Comparison of ENCODE assay signal across 22 mouse cellular contexts in genomic region chr3:89231345-89231744, GRCm38 (mm10). TPM values are rescaled to one million over a fixed set of nuclear protein-coding genes. Genes with fewer than 3 reads are reported as not detected.
A peak's percentile ranks its signal among the peaks of the same experiment; 100 is the strongest.
DNase-seq lines count a peak whose midpoint lies in the region; ATAC-seq and TF ChIP-seq lines count a peak whose summit lies in the region.
"Had no signal": no experiment of that assay in that cellular context is flagged by ENCODE, and none has a peak within 500 bp of the region (broad histone marks: within the 10 kb centered on the region; RNA-seq: fewer than 3 reads in every experiment).

No protein-coding gene starts in this region.

- 0 out of 2 replicates have a peak overlapping the region, but pooled peaks have one; percentile 46 for H3K27ac ChIP-seq in lung, embryonic 14.5 days (ENCODE audit: low read depth)
- H3K27ac ChIP-seq in CH12.LX (ENCODE audit: insufficient read depth, low read depth), result no peak overlapping the region
- H3K27ac ChIP-seq in stomach, embryonic 15.5 days, result peak overlapping the region; percentile 88; the same call in 1 of the 2 replicates
- H3K27ac ChIP-seq in forebrain, embryonic 12.5 days, result no peak overlapping the region
- H3K27ac ChIP-seq: embryonic facial prominence, embryonic 10.5 days; gastrocnemius, adult 2 months; hindbrain, embryonic 13.5 days; intestine, embryonic 15.5 days; left cerebral cortex, adult 2 months; midbrain, embryonic 12.5 days; neural tube, embryonic 12.5 days had no signal

- TF ChIP-seq RAD21 in CH12.LX (IDR thresholded peaks at IDR 0.05; ENCODE audit: low read depth, low read length), result no peak

- H3K9me3 ChIP-seq in lung, embryonic 14.5 days (ENCODE audit: low read depth, low read length), result no peaks in the 10 kb centered on the region
- H3K9me3 ChIP-seq in CH12.LX (replicated peaks; ENCODE audit: low read length), result no peaks in the 10 kb centered on the region
- H3K9me3 ChIP-seq in stomach, embryonic 15.5 days, result no peaks in the 10 kb centered on the region
- H3K9me3 ChIP-seq in forebrain, embryonic 12.5 days, result no peaks in the 10 kb centered on the region
- H3K9me3 ChIP-seq: embryonic facial prominence, embryonic 10.5 days; heart, embryonic 12.5 days; hindbrain, embryonic 13.5 days; intestine, embryonic 15.5 days; midbrain, embryonic 12.5 days; neural tube, embryonic 12.5 days had no signal

- no peak overlapping the region for H3K9ac ChIP-seq in lung, embryonic 14.5 days
- no peak overlapping the region for H3K9ac ChIP-seq in CH12.LX (ENCODE audit: insufficient read depth, low read depth)
- no peak overlapping the region for H3K9ac ChIP-seq in stomach, embryonic 15.5 days
- H3K9ac ChIP-seq in forebrain, embryonic 12.5 days, result no peak overlapping the region
- H3K9ac ChIP-seq: heart, embryonic 12.5 days; hindbrain, embryonic 13.5 days; intestine, embryonic 15.5 days; midbrain, embryonic 12.5 days; neural tube, embryonic 12.5 days had no signal

- H3K4me1 ChIP-seq in lung, embryonic 14.5 days (ENCODE audit: insufficient read depth), result peaks cover 23% of the 10 kb centered on the region
- H3K4me1 ChIP-seq in CH12.LX (ENCODE audit: control insufficient read depth in 1 of 2, insufficient read depth in 2 of 2), result peaks cover 20 to 52% of the 10 kb centered on the region in 2 experiments
- peaks cover 29% of the 10 kb centered on the region for H3K4me1 ChIP-seq in stomach, embryonic 15.5 days
- H3K4me1 ChIP-seq in forebrain, embryonic 12.5 days, result peaks cover 23% of the 10 kb centered on the region

- no peak for TF ChIP-seq CTCF in lung, embryonic 14.5 days (IDR thresholded peaks at IDR 0.05; ENCODE audit: low read depth)
- TF ChIP-seq CTCF in CH12.LX (conservative IDR thresholded peaks at IDR 0.05 in 1 of 2, IDR thresholded peaks at IDR 0.05 in 1 of 2; ENCODE audit: low read depth in 2 of 2, low read length in 2 of 2), result no peak

- TF ChIP-seq POLR2A in CH12.LX (IDR thresholded peaks at IDR 0.05; ENCODE audit: low read depth, low read length), result no peak

- H3K36me3 ChIP-seq in lung, embryonic 14.5 days (ENCODE audit: insufficient read depth), result 0 out of 2 replicates have a peak, but pooled peaks cover 3% of the 10 kb centered on the region
- H3K36me3 ChIP-seq in CH12.LX (replicated peaks in 1 of 2; ENCODE audit: control insufficient read depth in 1 of 2, insufficient read depth in 1 of 2, low read length in 1 of 2), result peaks cover 12 to 21% of the 10 kb centered on the region in 2 experiments
- H3K36me3 ChIP-seq in stomach, embryonic 15.5 days, result no peaks in the 10 kb centered on the region
- H3K36me3 ChIP-seq in forebrain, embryonic 12.5 days (replicated peaks), result peaks cover 33% of the 10 kb centered on the region
- H3K36me3 ChIP-seq: heart, embryonic 12.5 days; intestine, embryonic 15.5 days had no signal

- in situ Hi-C loops in CH12.LX (cut with MboI; ENCODE audit: low pct_ligation_motif_present, low pct_unique_long_range_greater_than_20kb, low sequenced_read_pairs), result no loop called here

- no peak for DNase-seq in lung, embryonic 14.5 days
- DNase-seq in lung, postnatal 36 days, result no peak
- DNase-seq in CD4-positive helper T cell, adult 2 months (ENCODE audit: low read depth, low spot score), result peak; percentile 61
- peak; percentile 33 for DNase-seq in CH12.LX (ENCODE audit: extremely low read depth)
- DNase-seq in retina, postnatal 1 day, result no peak
- DNase-seq: gastrocnemius, adult 2 months; heart, postnatal 14 days; kidney, postnatal 25 days; layer of hippocampus, adult 9-11 months; thymus, postnatal 14 days had no signal

- dilution Hi-C loops in CH12.LX (cut with MboI; ENCODE audit: extremely low pct_ligation_motif_present, extremely low pct_unique_long_range_greater_than_20kb, low sequenced_read_pairs), result no loop called here

- peak overlapping the region; percentile 49 for H3K4me2 ChIP-seq in lung, embryonic 14.5 days
- H3K4me2 ChIP-seq in CH12.LX (ENCODE audit: insufficient read depth, low read depth, poor library complexity, severe bottlenecking), result no peak overlapping the region
- H3K4me2 ChIP-seq in stomach, embryonic 15.5 days, result peak overlapping the region; percentile 82
- no peak overlapping the region for H3K4me2 ChIP-seq in forebrain, embryonic 12.5 days
- H3K4me2 ChIP-seq: heart, embryonic 12.5 days; hindbrain, embryonic 13.5 days; intestine, embryonic 15.5 days; liver, embryonic 11.5 days; midbrain, embryonic 12.5 days; neural tube, embryonic 12.5 days had no signal

- TF ChIP-seq EP300 in CH12.LX (IDR thresholded peaks at IDR 0.05; ENCODE audit: low read length), result no peak; the same call in 1 of the 2 replicates

- no peaks in the 10 kb centered on the region for H3K27me3 ChIP-seq in lung, embryonic 14.5 days (ENCODE audit: insufficient read depth, low read length)
- no peaks in the 10 kb centered on the region for H3K27me3 ChIP-seq in CH12.LX (replicated peaks)
- H3K27me3 ChIP-seq in stomach, embryonic 15.5 days (replicated peaks), result no peaks in the 10 kb centered on the region
- H3K27me3 ChIP-seq in forebrain, embryonic 12.5 days, result no peaks in the 10 kb centered on the region
- H3K27me3 ChIP-seq: midbrain, embryonic 12.5 days; neural tube, embryonic 12.5 days had no signal

- H3K79me2 ChIP-seq in CH12.LX (replicated peaks; ENCODE audit: control insufficient read depth, extremely low read depth, insufficient read depth, poor library complexity, severe bottlenecking), result no peaks in the 10 kb centered on the region

- no peak overlapping the region for H3K4me3 ChIP-seq in lung, embryonic 14.5 days (ENCODE audit: low read depth, low read length)
- no peak overlapping the region for H3K4me3 ChIP-seq in CH12.LX (replicated peaks in 1 of 3; ENCODE audit: low read depth in 2 of 3, low read length in 2 of 3, poor library complexity in 1 of 3)
- H3K4me3 ChIP-seq in stomach, embryonic 15.5 days (replicated peaks), result peak overlapping the region; percentile 25
- no peak overlapping the region for H3K4me3 ChIP-seq in forebrain, embryonic 12.5 days (replicated peaks)
- H3K4me3 ChIP-seq: embryonic facial prominence, embryonic 10.5 days; gastrocnemius, adult 2 months; heart, embryonic 12.5 days; hindbrain, embryonic 13.5 days; intestine, embryonic 15.5 days; left cerebral cortex, adult 2 months; midbrain, embryonic 12.5 days; neural tube, embryonic 12.5 days had no signal

- ATAC-seq in lung, embryonic 14.5 days (ENCODE audit: insufficient read depth), result no peak
- no peak for ATAC-seq in stomach, embryonic 15.5 days (ENCODE audit: insufficient read depth, low FRiP score, low read depth)
- ATAC-seq in forebrain, embryonic 12.5 days (ENCODE audit: low FRiP score), result no peak
- ATAC-seq: intestine, embryonic 15.5 days had no signal

- WGBS in lung, embryonic 14.5 days, result 45% methylated on average over 7 of the region's 7 CpGs
- WGBS in stomach, embryonic 15.5 days, result 57% methylated on average over 7 of the region's 7 CpGs
- 76% methylated on average over 7 of the region's 7 CpGs for WGBS in forebrain, embryonic 12.5 days

TF ChIP-seq in CH12.LX, 34 proteins besides CTCF, POLR2A, EP300 and RAD21 (continues in another document):
- TF ChIP-seq ETS1 (conservative IDR thresholded peaks at IDR 0.05; ENCODE audit: low read depth, low read length), result peak; percentile 25
- no peak for TF ChIP-seq MAFK (IDR thresholded peaks at IDR 0.05; ENCODE audit: insufficient replicate concordance, low read length)
- TF ChIP-seq UBTF (IDR thresholded peaks at IDR 0.05; ENCODE audit: low read depth, low read length), result no peak
- no peak for TF ChIP-seq MAX (IDR thresholded peaks at IDR 0.05; ENCODE audit: low read length)
- TF ChIP-seq ELF1 (IDR thresholded peaks at IDR 0.05; ENCODE audit: low read depth, low read length), result no peak
- peak; percentile 88 for TF ChIP-seq BHLHE40 (IDR thresholded peaks at IDR 0.05; ENCODE audit: low read depth, low read length)
- no peak for TF ChIP-seq ZC3H11A (IDR thresholded peaks at IDR 0.05; ENCODE audit: low read depth, low read length)

RNA-seq across cellular contexts. Expression of gene Muc1, which starts 2.5 kb away (rescaled TPM):
- polyA plus RNA-seq in lung, embryonic 14.5 days (2014; fragmentation: Nextera tagmentation; extraction: Ambion mirVana), result 43.0 and 50.4 TPM in 2 replicates
- 0.38 and 0.50 TPM in 2 replicates for total RNA-seq in CH12.LX (2012; rRNA removed)
- 0.09 and 0.28 TPM in 2 replicates for total RNA-seq in CH12.LX (2014; rRNA removed)
- polyA plus RNA-seq in CH12.LX (2012; ENCODE audit: insufficient read length, low read depth), result 0.60 and 0.71 TPM in 2 replicates
- 64.2 and 89.1 TPM in 2 replicates for polyA plus RNA-seq in stomach, embryonic 15.5 days (2015; fragmentation: Nextera tagmentation; extraction: Ambion mirVana)
- 3.8 and 4.7 TPM in 2 replicates for polyA plus RNA-seq in forebrain, embryonic 12.5 days (2016; fragmentation: Nextera tagmentation; extraction: Ambion mirVana)
- total RNA-seq: common myeloid progenitor, adult 5-6 weeks had no signal
- polyA plus RNA-seq: heart, embryonic 12.5 days had no signal

RNA-seq across cellular contexts. Expression of gene Mtx1, which starts 4.5 kb away (rescaled TPM):
- 193 and 212 TPM in 2 replicates for polyA plus RNA-seq in lung, embryonic 14.5 days (2014; fragmentation: Nextera tagmentation; extraction: Ambion mirVana)
- total RNA-seq in CH12.LX (2012; rRNA removed) (205 and 222 TPM in 2 replicates), CH12.LX (2014; rRNA removed) (256 and 299 TPM in 2 replicates)
- polyA plus RNA-seq in CH12.LX (2012; ENCODE audit: insufficient read length, low read depth), result 159 and 162 TPM in 2 replicates
- polyA plus RNA-seq in stomach, embryonic 15.5 days (2015; fragmentation: Nextera tagmentation; extraction: Ambion mirVana), result 197 and 199 TPM in 2 replicates
- 185 and 194 TPM in 2 replicates for polyA plus RNA-seq in forebrain, embryonic 12.5 days (2016; fragmentation: Nextera tagmentation; extraction: Ambion mirVana)

RNA-seq across cellular contexts. Expression of gene Krtcap2, which starts 14.4 kb away (rescaled TPM):
- 293 and 312 TPM in 2 replicates for polyA plus RNA-seq in lung, embryonic 14.5 days (2014; fragmentation: Nextera tagmentation; extraction: Ambion mirVana)
- total RNA-seq in CH12.LX (2012; rRNA removed) (141 and 143 TPM in 2 replicates), CH12.LX (2014; rRNA removed) (127 and 180 TPM in 2 replicates)
- polyA plus RNA-seq in CH12.LX (2012; ENCODE audit: insufficient read length, low read depth), result 198 and 230 TPM in 2 replicates
- polyA plus RNA-seq in stomach, embryonic 15.5 days (2015; fragmentation: Nextera tagmentation; extraction: Ambion mirVana), result 374 and 406 TPM in 2 replicates
- 249 and 252 TPM in 2 replicates for polyA plus RNA-seq in forebrain, embryonic 12.5 days (2016; fragmentation: Nextera tagmentation; extraction: Ambion mirVana)

RNA-seq across cellular contexts. Expression of gene Trim46, which starts 14.8 kb away (rescaled TPM):
- 5.7 and 6.3 TPM in 2 replicates for polyA plus RNA-seq in lung, embryonic 14.5 days (2014; fragmentation: Nextera tagmentation; extraction: Ambion mirVana)
- total RNA-seq in CH12.LX (2012; rRNA removed) (1.9 and 2.0 TPM in 2 replicates), CH12.LX (2014; rRNA removed) (0.36 TPM in 2 replicates)
- polyA plus RNA-seq in CH12.LX (2012; ENCODE audit: insufficient read length, low read depth), result 1.4 and 1.9 TPM in 2 replicates
- 4.6 and 5.9 TPM in 2 replicates for polyA plus RNA-seq in stomach, embryonic 15.5 days (2015; fragmentation: Nextera tagmentation; extraction: Ambion mirVana)
- 25.1 and 26.6 TPM in 2 replicates for polyA plus RNA-seq in forebrain, embryonic 12.5 days (2016; fragmentation: Nextera tagmentation; extraction: Ambion mirVana)
- total RNA-seq: monocyte, adult 5-6 weeks had no signal

RNA-seq across cellular contexts. Expression of gene Thbs3, which starts 16.4 kb away (rescaled TPM):
- polyA plus RNA-seq in lung, embryonic 14.5 days (2014; fragmentation: Nextera tagmentation; extraction: Ambion mirVana), result 33.6 and 39.9 TPM in 2 replicates
- total RNA-seq in CH12.LX (2012; rRNA removed) (6.1 and 10.1 TPM in 2 replicates), CH12.LX (2014; rRNA removed) (4.2 and 5.7 TPM in 2 replicates)
- polyA plus RNA-seq in CH12.LX (2012; ENCODE audit: insufficient read length, low read depth), result 4.3 and 4.6 TPM in 2 replicates
- 29.0 and 29.2 TPM in 2 replicates for polyA plus RNA-seq in stomach, embryonic 15.5 days (2015; fragmentation: Nextera tagmentation; extraction: Ambion mirVana)
- 95.1 and 97.9 TPM in 2 replicates for polyA plus RNA-seq in forebrain, embryonic 12.5 days (2016; fragmentation: Nextera tagmentation; extraction: Ambion mirVana)

Comparison
In these comparisons a context has a peak if more than half of its experiments do, and no peak if none do; other contexts are left out.
1. DNase-seq: peak in CD4-positive helper T cell, adult 2 months (single experiment) and CH12.LX (single experiment); none in lung, embryonic 14.5 days (single experiment), lung, postnatal 36 days (single experiment) and retina, postnatal 1 day (single experiment).
2. H3K27ac ChIP-seq: peak in lung, embryonic 14.5 days (single experiment) and stomach, embryonic 15.5 days (single experiment); none in CH12.LX (single experiment) and forebrain, embryonic 12.5 days (single experiment).
3. H3K4me2 ChIP-seq: peak in lung, embryonic 14.5 days (single experiment) and stomach, embryonic 15.5 days (single experiment); none in CH12.LX (single experiment) and forebrain, embryonic 12.5 days (single experiment).